Mouse (Mus musculus) limb, embryonic 11.5 days (tissue): ENCODE results near the gene Nek6. TPM values are rescaled to one million over a fixed set of nuclear protein-coding genes. Genes with fewer than 3 reads are reported as not detected.

Source experiments
- ATAC-seq: fragments of 200-750 bp; cut with Nextera tagmentation; 2 replicates; pipeline ENCODE4 v1.8.0; 2017; ENCODE audit warnings: low read depth; ENCODE audit not compliant: insufficient number of reproducible peaks, low FRiP score, low TSS enrichment
- DNase-seq: peaks from one replicate; pipeline ENCODE4 v3.0.0-alpha.2; 2015; ENCODE audit warnings: low spot score
- H3K27ac ChIP-seq: fragments of 300-500 bp; sonication (generic); replicated peaks from 2 replicates; pipeline ENCODE4 v1.5.1; 2014; ENCODE audit warnings: low read depth, mild to moderate bottlenecking, low read length
- H3K27me3 ChIP-seq: fragments of 300-500 bp; sonication (generic); 2 replicates; pipeline ENCODE4 v1.6.1; 2014; ENCODE audit warnings: mild to moderate bottlenecking, low read length, mixed read lengths; ENCODE audit not compliant: control insufficient read depth, insufficient read depth
- H3K36me3 ChIP-seq: fragments of 300-500 bp; sonication (generic); 2 replicates; pipeline ENCODE4 v1.6.1; 2014; ENCODE audit warnings: mild to moderate bottlenecking, low read length, moderate library complexity, mixed read lengths; ENCODE audit not compliant: control insufficient read depth, insufficient read depth
- H3K4me1 ChIP-seq: fragments of 300-500 bp; sonication (generic); 2 replicates; pipeline ENCODE4 v1.6.1; 2014; ENCODE audit warnings: low read length, mixed read lengths; ENCODE audit not compliant: control insufficient read depth, insufficient read depth
- H3K4me2 ChIP-seq: fragments of 300-500 bp; sonication (generic); 2 replicates; pipeline ENCODE4 v1.6.1; 2014; ENCODE audit warnings: low read depth, mild to moderate bottlenecking, moderate library complexity; ENCODE audit not compliant: severe bottlenecking
- H3K4me3 ChIP-seq: fragments of 300-500 bp; sonication (generic); 2 replicates; pipeline ENCODE4 v1.5.1; 2014; ENCODE audit warnings: low read depth, low read length
- H3K9ac ChIP-seq: fragments of 300-500 bp; sonication (generic); 2 replicates; pipeline ENCODE4 v1.6.1; 2014; ENCODE audit warnings: mild to moderate bottlenecking, low read length
- H3K9me3 ChIP-seq: fragments of 300-500 bp; sonication (generic); 2 replicates; pipeline ENCODE4 v1.6.1; 2016; ENCODE audit warnings: low read length; ENCODE audit not compliant: control insufficient read depth
- WGBS: fragments of 180-500 bp; shearing (Covaris S2); extraction: QIAGEN DNeasy Blood & Tissue Kit; methylation state at CpG from one replicate; pipeline ENCODE4 v1.1.7; 2014; 5-methylcytosine and 5-hydroxymethylcytosine counted together
- microRNA-seq: library from miRNA; unstranded; fragments of <30 nt; microRNA quantifications from one replicate; pipeline ENCODE4, GENCODE M21; 2016
- polyA plus RNA-seq: library from polyadenylated mRNA; unstranded; fragments of >200 nt; fragmentation: Nextera tagmentation; extraction: Ambion mirVana; gene quantifications from 2 replicates; pipeline ENCODE4 v1.2.1, GENCODE M21; 2014

Gene Nek6
- polyA plus RNA-seq, 1 experiment from 2014 or later, result 108 TPM

- H3K9ac ChIP-seq, result no peak overlapping the region
- ATAC-seq (no peak), DNase-seq (no peak)
- no peak overlapping the region for H3K4me2 ChIP-seq
- H3K9me3 ChIP-seq, result no peaks in the 10 kb centered on the region
- H3K4me3 ChIP-seq, result no peak overlapping the region
- no peaks in the 10 kb centered on the region for H3K4me1 ChIP-seq
- no peaks in the 10 kb centered on the region for H3K27me3 ChIP-seq
- H3K36me3 ChIP-seq, result peaks cover 23% of the 10 kb centered on the region
- WGBS, result 91% methylated on average over 2 of the region's 2 CpGs
- no peak overlapping the region for H3K27ac ChIP-seq
Measured at GRCm38 (mm10) chr2:38630574-38630973, 119.1 kb downstream of the Nek6 start.

- Histone ChIP-seq H3K27ac (no peak overlapping the region), H3K4me1 (0 out of 2 replicates have a peak, but pooled peaks cover under 1% of the 10 kb centered on the region), H3K27me3 (no peaks in the 10 kb centered on the region), H3K36me3 (peaks cover 14% of the 10 kb centered on the region; the same call in 1 of the 2 replicates), H3K9ac (no peak overlapping the region), H3K4me3 (no peak overlapping the region), H3K9me3 (no peaks in the 10 kb centered on the region), H3K4me2 (no peak overlapping the region)
- DNase-seq (no peak), ATAC-seq (no peak)
- 77% methylated on average over 4 of the region's 4 CpGs for WGBS
Measured at GRCm38 (mm10) chr2:38637716-38638267, 126.3 kb downstream of the Nek6 start.

GRCm38 (mm10) chr2:38641761-38642160 is 130.3 kb downstream of the Nek6 start:
- H3K9ac ChIP-seq, result no peak overlapping the region
- H3K36me3 ChIP-seq, result peaks cover 8% of the 10 kb centered on the region; the same call in 1 of the 2 replicates
- ATAC-seq (no peak), DNase-seq (no peak)
- H3K4me2 ChIP-seq, result no peak overlapping the region
- 86% methylated on average over 1 of the region's 1 CpGs for WGBS
- H3K4me1 ChIP-seq, result 0 out of 2 replicates have a peak, but pooled peaks cover 2% of the 10 kb centered on the region
- H3K27me3 ChIP-seq, result no peaks in the 10 kb centered on the region
- H3K27ac ChIP-seq, result no peak overlapping the region
- H3K9me3 ChIP-seq, result no peaks in the 10 kb centered on the region
- H3K4me3 ChIP-seq, result no peak overlapping the region

- Histone ChIP-seq H3K4me2 (peak within 1 kb of the TSS; percentile 69), H3K9me3 (no peaks in the 10 kb centered on the region), H3K4me3 (peak within 1 kb of the TSS; percentile 95), H3K36me3 (peaks cover 5% of the 10 kb centered on the region; the same call in 1 of the 2 replicates), H3K4me1 (0 out of 2 replicates have a peak, but pooled peaks cover 2% of the 10 kb centered on the region), H3K27ac (0 out of 2 replicates have a peak within 1 kb of the TSS, but pooled peaks have one; percentile 36), H3K27me3 (no peaks in the 10 kb centered on the region), H3K9ac (peak within 1 kb of the TSS; percentile 90)
- DNase-seq, result peak; percentile 94
- ATAC-seq, result peak; percentile 88
- 1% methylated on average over 52 of the region's 52 CpGs for WGBS
Measured at GRCm38 (mm10) chr2:38643625-38644427, 132.4 kb downstream of the Nek6 start, which contains the start of gene Psmb7. Gene Psmb7 (minus strand): TSS chr2:38644087.

Small RNAs within 50 kb of the gene (microRNA-seq; reads per million reads assigned to microRNA genes)
- gene Gm27634, result not detected

Other genes with a start within 250 kb of the Nek6 start
- gene Dennd1a, start 224.3 kb upstream of the Nek6 start, polyA plus RNA-seq, result 11.3 and 12.3 TPM in 2 replicates
- gene Lhx2, start 172.4 kb upstream of the Nek6 start, polyA plus RNA-seq, result 29.0 and 31.2 TPM in 2 replicates
- 352 and 366 TPM in 2 replicates for gene Psmb7, start 132.4 kb downstream of the Nek6 start, polyA plus RNA-seq
- 0.16 TPM in 1 of 2 replicates, not detected in the other for gene Nr5a1, start 202.9 kb downstream of the Nek6 start, polyA plus RNA-seq